Mouse (Mus musculus) limb, embryonic 10.5 days (tissue): Measurements from ENCODE around the gene Ano8. TPM values are rescaled to one million over a fixed set of nuclear protein-coding genes. Genes with fewer than 3 reads are reported as not detected.
A peak's percentile ranks its signal among the peaks of the same experiment; 100 is the strongest.

ENCODE experiments used
- DNase-seq: peaks from one replicate; pipeline ENCODE4 v3.0.0-alpha.2; 2017; ENCODE audit warnings: low spot score
- H3K27ac ChIP-seq: fragments of 300-500 bp; sonication (generic); 2 replicates; pipeline ENCODE4 v1.5.1; 2016; ENCODE audit warnings: mild to moderate bottlenecking
- H3K27me3 ChIP-seq: fragments of 300-500 bp; sonication (generic); 2 replicates; pipeline ENCODE4 v1.6.1; 2016; ENCODE audit warnings: low read depth, mild to moderate bottlenecking; ENCODE audit not compliant: poor library complexity, severe bottlenecking
- H3K36me3 ChIP-seq: fragments of 300-500 bp; sonication (generic); 2 replicates; pipeline ENCODE4 v1.6.1; 2016; ENCODE audit warnings: mild to moderate bottlenecking, moderate library complexity
- H3K4me1 ChIP-seq: fragments of 300-500 bp; sonication (generic); 2 replicates; pipeline ENCODE4 v1.6.1; 2016
- H3K4me3 ChIP-seq: fragments of 300-500 bp; sonication (generic); 2 replicates; pipeline ENCODE4 v1.5.1; 2016; ENCODE audit warnings: mild to moderate bottlenecking, moderate library complexity
- H3K9me3 ChIP-seq: fragments of 300-500 bp; sonication (generic); replicated peaks from 2 replicates; pipeline ENCODE4 v1.6.1; 2016; ENCODE audit warnings: mild to moderate bottlenecking
- WGBS: fragments of 180-500 bp; shearing (Covaris S2); methylation state at CpG from one replicate; pipeline ENCODE4 v1.1.7; 2016; 5-methylcytosine and 5-hydroxymethylcytosine counted together
- polyA plus RNA-seq: library from polyadenylated mRNA; unstranded; fragments of >200 nt; fragmentation: Nextera tagmentation; extraction: Ambion mirVana; gene quantifications from 2 replicates; pipeline ENCODE4 v1.2.1, GENCODE M21; 2016

Ano8 gene
- polyA plus RNA-seq, 1 experiment from 2014 or later, result 3.5 TPM

- H3K27ac ChIP-seq, result peak within 1 kb of the TSS; percentile 86
- DNase-seq, result peak; percentile 94
- under 1% methylated on average over 55 of the region's 55 CpGs for WGBS
- peaks cover 48% of the 10 kb centered on the region for H3K36me3 ChIP-seq
- H3K4me1 ChIP-seq, result peaks cover 42% of the 10 kb centered on the region
- peak within 1 kb of the TSS; percentile 76 for H3K4me3 ChIP-seq
- H3K9me3 ChIP-seq, result no peaks in the 10 kb centered on the region
- peaks cover 16% of the 10 kb centered on the region for H3K27me3 ChIP-seq
Measured at GRCm38 (mm10) chr8:71463188-71464033, 22.4 kb downstream of the Ano8 start, which contains the start of gene Abhd8. Gene Abhd8, minus strand, starts transcription at chr8:71463655.

GRCm38 (mm10) chr8:71462786-71463185 lies 23.0 kb downstream of the Ano8 start:
- peak overlapping the region; percentile 86 for H3K27ac ChIP-seq
- peak; percentile 62 for DNase-seq

GRCm38 (mm10) chr8:71462191-71462590 lies 23.6 kb downstream of the Ano8 start:
- H3K36me3 ChIP-seq, result peaks cover 57% of the 10 kb centered on the region
- 78% methylated on average over 4 of the region's 4 CpGs for WGBS

More at GRCm38 (mm10) chr8:71462786-71463185, 23.0 kb downstream of the Ano8 start:
- peaks cover 54% of the 10 kb centered on the region for H3K36me3 ChIP-seq
- no peaks in the 10 kb centered on the region for H3K9me3 ChIP-seq
- H3K4me3 ChIP-seq, result peak overlapping the region; percentile 76
- 8% methylated on average over 16 of the region's 16 CpGs for WGBS
- H3K27me3 ChIP-seq, result peaks cover 16% of the 10 kb centered on the region
- peaks cover 42% of the 10 kb centered on the region for H3K4me1 ChIP-seq

GRCm38 (mm10) chr8:71461152-71461840 lies 24.5 kb downstream of the Ano8 start:
- H3K36me3 ChIP-seq, result peaks cover 55% of the 10 kb centered on the region
- H3K9me3 ChIP-seq, result no peaks in the 10 kb centered on the region
- peak overlapping the region; percentile 76; the same call in 1 of the 2 replicates for H3K4me3 ChIP-seq
- no peak overlapping the region for H3K27ac ChIP-seq
- peaks cover 47% of the 10 kb centered on the region for H3K4me1 ChIP-seq
- H3K27me3 ChIP-seq, result peaks cover 24% of the 10 kb centered on the region
- WGBS, result 74% methylated on average over 47 of the region's 47 CpGs
- no peak for DNase-seq

More at GRCm38 (mm10) chr8:71462191-71462590, 23.6 kb downstream of the Ano8 start:
- Histone ChIP-seq H3K4me3 (peak overlapping the region; percentile 76), H3K27ac (no peak overlapping the region), H3K27me3 (peaks cover 17% of the 10 kb centered on the region), H3K4me1 (peaks cover 42% of the 10 kb centered on the region), H3K9me3 (no peaks in the 10 kb centered on the region)
- no peak for DNase-seq

GRCm38 (mm10) chr8:71460716-71461115 lies 25.0 kb downstream of the Ano8 start:
- H3K4me1 ChIP-seq, result peaks cover 46% of the 10 kb centered on the region
- WGBS, result 94% methylated on average over 6 of the region's 6 CpGs
- DNase-seq, result no peak
- H3K4me3 ChIP-seq, result no peak overlapping the region
- H3K27me3 ChIP-seq, result peaks cover 24% of the 10 kb centered on the region
- no peaks in the 10 kb centered on the region for H3K9me3 ChIP-seq
- H3K36me3 ChIP-seq, result peaks cover 51% of the 10 kb centered on the region
- no peak overlapping the region for H3K27ac ChIP-seq

GRCm38 (mm10) chr8:71457659-71458270 lies 28.0 kb downstream of the Ano8 start:
- peak; percentile 26 for DNase-seq
- Histone ChIP-seq H3K4me3 (no peak overlapping the region), H3K36me3 (peaks cover 51% of the 10 kb centered on the region), H3K27me3 (peaks cover 28% of the 10 kb centered on the region), H3K9me3 (no peaks in the 10 kb centered on the region), H3K27ac (no peak overlapping the region), H3K4me1 (peaks cover 26% of the 10 kb centered on the region)
- 80% methylated on average over 20 of the region's 20 CpGs for WGBS

GRCm38 (mm10) chr8:71456906-71457305 lies 28.9 kb downstream of the Ano8 start:
- Histone ChIP-seq H3K9me3 (no peaks in the 10 kb centered on the region), H3K27me3 (peaks cover 21% of the 10 kb centered on the region), H3K27ac (no peak overlapping the region), H3K4me3 (no peak overlapping the region), H3K36me3 (peaks cover 51% of the 10 kb centered on the region), H3K4me1 (peaks cover 18% of the 10 kb centered on the region)
- 37% methylated on average over 22 of the region's 22 CpGs for WGBS
- peak; percentile 31 for DNase-seq

- DNase-seq, result no peak
- Histone ChIP-seq H3K4me1 (peaks cover 17% of the 10 kb centered on the region), H3K27ac (no peak overlapping the region), H3K4me3 (no peak overlapping the region), H3K36me3 (peaks cover 31% of the 10 kb centered on the region), H3K27me3 (peaks cover 12% of the 10 kb centered on the region; the same call in 1 of the 2 replicates), H3K9me3 (no peaks in the 10 kb centered on the region)
- WGBS, result 81% methylated on average over 8 of the region's 8 CpGs
Measured at GRCm38 (mm10) chr8:71454668-71455067, 31.1 kb downstream of the Ano8 start.

- Histone ChIP-seq H3K27me3 (peaks cover 12% of the 10 kb centered on the region; the same call in 1 of the 2 replicates), H3K4me3 (no peak overlapping the region), H3K36me3 (peaks cover 11% of the 10 kb centered on the region), H3K27ac (no peak overlapping the region), H3K4me1 (peaks cover 17% of the 10 kb centered on the region), H3K9me3 (no peaks in the 10 kb centered on the region)
- 75% methylated on average over 2 of the region's 2 CpGs for WGBS
- DNase-seq, result peak; percentile 22
Measured at GRCm38 (mm10) chr8:71452669-71453068, 33.1 kb downstream of the Ano8 start.

GRCm38 (mm10) chr8:71451777-71452176 lies 34.0 kb downstream of the Ano8 start:
- DNase-seq, result no peak

GRCm38 (mm10) chr8:71451337-71451736 lies 34.4 kb downstream of the Ano8 start:
- no peak for DNase-seq
- 63% methylated on average over 4 of the region's 4 CpGs for WGBS
- H3K4me1 ChIP-seq, result peaks cover 12% of the 10 kb centered on the region; the same call in 1 of the 2 replicates
- 0 out of 2 replicates have a peak, but pooled peaks cover 4% of the 10 kb centered on the region for H3K27me3 ChIP-seq
- no peak overlapping the region for H3K27ac ChIP-seq
- no peaks in the 10 kb centered on the region for H3K9me3 ChIP-seq
- H3K36me3 ChIP-seq, result no peaks in the 10 kb centered on the region; the same call in 1 of the 2 replicates
- no peak overlapping the region for H3K4me3 ChIP-seq

More at GRCm38 (mm10) chr8:71451777-71452176, 34.0 kb downstream of the Ano8 start:
- peaks cover 14% of the 10 kb centered on the region for H3K4me1 ChIP-seq
- 40% methylated on average over 11 of the region's 11 CpGs for WGBS
- H3K9me3 ChIP-seq, result no peaks in the 10 kb centered on the region
- H3K27ac ChIP-seq, result no peak overlapping the region
- H3K27me3 ChIP-seq, result peaks cover 6% of the 10 kb centered on the region; the same call in 1 of the 2 replicates
- peaks cover 2% of the 10 kb centered on the region for H3K36me3 ChIP-seq
- H3K4me3 ChIP-seq, result no peak overlapping the region

- Histone ChIP-seq H3K4me3 (no peak overlapping the region), H3K27me3 (peaks cover 17% of the 10 kb centered on the region), H3K9me3 (no peaks in the 10 kb centered on the region), H3K36me3 (no peaks in the 10 kb centered on the region), H3K27ac (no peak overlapping the region), H3K4me1 (peaks cover 3% of the 10 kb centered on the region; the same call in 1 of the 2 replicates)
- DNase-seq, result no peak
- 85% methylated on average over 7 of the region's 7 CpGs for WGBS
Measured at GRCm38 (mm10) chr8:71445096-71445495, 40.7 kb downstream of the Ano8 start.
